Mouse (Mus musculus) ES-Bruce4 (cell line): ENCODE data around the gene 1700001P01Rik. TPM values are rescaled to one million over a fixed set of nuclear protein-coding genes. Genes with fewer than 3 reads are reported as not detected.

Experiments
- H3K27ac ChIP-seq: 2 replicates; pipeline ENCODE4 v1.5.1; 2012; ENCODE audit warnings: low read length, inconsistent platforms; ENCODE audit not compliant: insufficient read depth
- H3K27me3 ChIP-seq: 2 replicates; pipeline ENCODE4 v1.6.1; 2012; ENCODE audit warnings: mild to moderate bottlenecking, low read length, inconsistent platforms; ENCODE audit not compliant: control insufficient read depth, poor library complexity, insufficient read depth, severe bottlenecking
- H3K36me3 ChIP-seq: 2 replicates; pipeline ENCODE4 v1.6.1; 2012; ENCODE audit warnings: inconsistent platforms, mild to moderate bottlenecking, low read length, moderate library complexity; ENCODE audit not compliant: control insufficient read depth, poor library complexity, insufficient read depth, severe bottlenecking
- H3K4me1 ChIP-seq: one replicate; pipeline ENCODE4 v1.8.1; 2011; ENCODE audit warnings: low read length; ENCODE audit not compliant: control insufficient read depth, insufficient read depth
- H3K4me3 ChIP-seq: 2 replicates; pipeline ENCODE4 v1.5.1; 2011; ENCODE audit warnings: low read depth, mild to moderate bottlenecking, low read length
- H3K9ac ChIP-seq: 2 replicates; pipeline ENCODE4 v1.6.1; 2012; ENCODE audit warnings: low read depth, mild to moderate bottlenecking, inconsistent platforms; ENCODE audit not compliant: poor library complexity, severe bottlenecking
- H3K9me3 ChIP-seq: replicated peaks from 2 replicates; pipeline ENCODE4 v1.6.1; 2012; ENCODE audit warnings: mild to moderate bottlenecking, low read length, inconsistent platforms; ENCODE audit not compliant: control insufficient read depth, poor library complexity, insufficient read depth, severe bottlenecking
- CTCF ChIP-seq: IDR thresholded peaks from one replicate; pipeline ENCODE4 v1.8.1; 2011; ENCODE audit warnings: low read depth, low read length
- EP300 ChIP-seq: IDR thresholded peaks from 2 replicates; pipeline ENCODE4 v1.6.1; 2011; ENCODE audit warnings: low read depth, low read length; ENCODE audit not compliant: insufficient read depth
- POLR2A ChIP-seq: IDR thresholded peaks from one replicate; pipeline ENCODE4 v1.8.1; 2011; ENCODE audit warnings: low read length; ENCODE audit not compliant: insufficient read depth
- polyA plus RNA-seq: library from polyadenylated mRNA; stranded (reverse); fragments of >200 nt; gene quantifications from 2 replicates; pipeline ENCODE4 v1.2.4, GENCODE M21; 2011; ENCODE audit warnings: low read depth; ENCODE audit not compliant: missing spikeins, insufficient read depth, insufficient read length

1700001P01Rik gene
- polyA plus RNA-seq, 1 experiment = 0.99 TPM

DNA sequence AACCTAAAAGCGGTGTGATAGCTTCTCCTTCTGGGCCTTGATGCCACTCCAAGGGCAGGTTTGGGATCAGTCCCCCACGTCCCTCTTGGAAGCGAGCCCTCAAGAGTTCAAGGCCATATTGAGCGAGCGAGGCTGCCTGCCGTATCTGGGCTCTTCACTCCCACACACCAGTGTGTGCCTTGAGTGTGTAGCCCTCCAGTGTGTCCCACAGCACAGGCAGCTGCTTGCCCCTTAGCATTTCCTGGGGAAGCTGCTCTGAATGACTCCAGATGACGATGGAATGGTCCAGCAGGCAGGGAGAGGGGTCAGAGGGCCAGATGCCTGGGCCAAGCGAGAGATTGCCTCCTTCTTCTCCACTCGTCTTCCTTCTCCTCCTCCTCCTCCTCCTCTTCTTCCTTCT, 41.2 kb upstream of the 1700001P01Rik start:
- Histone ChIP-seq H3K36me3 (peaks cover 22% of the 10 kb centered on the region; the same call in 1 of the 2 replicates), H3K4me3 (no peak overlapping the region), H3K27ac (peak overlapping the region; percentile 55), H3K27me3 (no peaks in the 10 kb centered on the region), H3K4me1 (peaks cover 23% of the 10 kb centered on the region), H3K9ac (no peak overlapping the region), H3K9me3 (no peaks in the 10 kb centered on the region)
- TF ChIP-seq CTCF (no peak), POLR2A (no peak), EP300 (no peak)

DNA sequence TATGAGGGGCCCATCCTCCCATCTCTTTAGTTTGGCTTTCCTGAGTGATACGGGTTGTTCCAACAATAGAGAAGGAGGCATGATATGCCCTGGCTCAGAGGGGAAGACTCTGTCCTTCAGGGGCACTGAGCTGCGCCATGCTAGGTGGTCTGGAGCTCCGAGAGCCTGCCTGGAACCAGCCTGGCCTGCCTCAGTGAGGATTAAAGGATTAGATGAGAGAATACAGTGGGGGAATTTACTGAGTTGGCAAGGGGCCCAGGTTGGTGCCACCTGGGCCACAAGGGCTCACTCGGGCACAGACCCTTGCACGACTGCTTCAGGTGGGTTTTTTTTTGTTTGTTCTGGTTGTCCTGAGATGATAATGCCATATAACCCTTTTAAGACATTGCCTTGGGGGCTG, 40.5 kb upstream of the 1700001P01Rik start:
- Histone ChIP-seq H3K4me3 (no peak overlapping the region), H3K36me3 (peaks cover 18% of the 10 kb centered on the region; the same call in 1 of the 2 replicates), H3K27ac (peak overlapping the region; percentile 55), H3K9me3 (no peaks in the 10 kb centered on the region), H3K4me1 (peaks cover 25% of the 10 kb centered on the region), H3K9ac (no peak overlapping the region), H3K27me3 (no peaks in the 10 kb centered on the region)
- no peak for TF ChIP-seq CTCF
- no peak for TF ChIP-seq POLR2A
- no peak for TF ChIP-seq EP300

DNA sequence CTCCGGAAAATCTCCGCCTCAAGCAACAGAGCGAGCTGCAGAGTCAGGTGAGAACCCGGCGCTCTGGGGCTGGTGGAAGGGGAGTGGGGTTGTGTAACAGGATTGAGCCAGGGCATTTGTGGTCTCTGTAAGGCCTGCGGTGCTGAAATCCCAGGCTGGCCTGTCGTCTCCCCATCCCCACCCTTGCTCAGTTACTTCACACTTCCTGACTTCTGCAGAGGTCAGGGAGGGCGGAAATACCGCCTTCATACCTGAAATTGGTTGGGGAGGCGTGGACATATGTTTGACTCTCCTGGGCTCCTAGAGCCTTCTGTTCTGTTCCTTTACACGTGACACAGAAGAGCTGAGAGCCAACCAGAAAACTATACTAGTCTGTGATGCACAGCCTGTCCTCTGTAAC, 40.0 kb upstream of the 1700001P01Rik start:
- H3K9me3 ChIP-seq = no peaks in the 10 kb centered on the region
- peak overlapping the region; percentile 55 for H3K27ac ChIP-seq
- H3K9ac ChIP-seq = peak overlapping the region; percentile 26; the same call in 1 of the 2 replicates
- peaks cover 27% of the 10 kb centered on the region for H3K4me1 ChIP-seq
- peaks cover 14% of the 10 kb centered on the region; the same call in 1 of the 2 replicates for H3K36me3 ChIP-seq
- TF ChIP-seq POLR2A (no peak), CTCF (no peak), EP300 (0 out of 2 replicates have a peak, but pooled peaks have one; percentile 42)
- H3K4me3 ChIP-seq = no peak overlapping the region
- no peaks in the 10 kb centered on the region for H3K27me3 ChIP-seq

DNA sequence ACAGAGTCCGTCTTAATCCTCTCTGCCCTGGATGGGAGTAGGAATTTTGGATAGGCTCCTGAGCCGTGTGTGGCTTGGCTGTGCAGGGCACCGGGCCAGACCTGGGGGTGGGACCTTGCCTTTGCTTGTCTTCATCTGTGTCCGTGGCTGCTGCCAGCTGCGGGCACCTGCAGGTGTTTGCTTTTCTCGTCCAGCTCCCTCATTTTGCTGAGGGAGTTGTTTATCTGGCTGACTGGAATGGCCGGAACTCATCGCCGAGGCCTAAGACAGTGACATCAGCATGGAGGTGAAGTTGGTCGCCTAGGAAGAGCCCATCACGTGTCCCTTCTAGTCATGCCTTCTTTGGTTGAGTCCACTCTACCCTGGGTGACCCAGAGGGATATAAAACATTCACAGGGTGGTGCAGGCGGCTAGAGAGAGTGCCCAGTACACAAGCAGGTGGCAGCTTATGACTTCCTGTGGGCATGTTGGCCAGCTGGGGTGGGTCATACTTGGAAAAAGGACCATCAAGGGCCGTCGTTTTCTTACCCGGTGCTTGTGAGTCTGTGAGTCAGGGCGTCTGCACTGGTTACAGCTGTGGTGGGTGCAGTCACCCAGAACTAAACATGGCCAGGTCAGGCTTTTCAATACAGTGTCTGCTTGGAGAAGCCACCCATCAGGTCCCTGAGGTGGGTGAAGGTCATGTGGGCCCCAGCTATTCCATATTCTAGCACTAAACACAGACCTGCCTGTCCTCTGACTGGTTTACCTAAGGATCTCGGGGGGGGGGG, 38.2 kb upstream of the 1700001P01Rik start:
- Histone ChIP-seq H3K4me1 (peaks cover 33% of the 10 kb centered on the region), H3K9ac (no peak overlapping the region), H3K4me3 (no peak overlapping the region), H3K36me3 (peaks cover 14% of the 10 kb centered on the region), H3K9me3 (no peaks in the 10 kb centered on the region), H3K27me3 (no peaks in the 10 kb centered on the region), H3K27ac (0 out of 2 replicates have a peak overlapping the region, but pooled peaks have one; percentile 7)
- TF ChIP-seq POLR2A (no peak), EP300 (no peak), CTCF (no peak)

DNA sequence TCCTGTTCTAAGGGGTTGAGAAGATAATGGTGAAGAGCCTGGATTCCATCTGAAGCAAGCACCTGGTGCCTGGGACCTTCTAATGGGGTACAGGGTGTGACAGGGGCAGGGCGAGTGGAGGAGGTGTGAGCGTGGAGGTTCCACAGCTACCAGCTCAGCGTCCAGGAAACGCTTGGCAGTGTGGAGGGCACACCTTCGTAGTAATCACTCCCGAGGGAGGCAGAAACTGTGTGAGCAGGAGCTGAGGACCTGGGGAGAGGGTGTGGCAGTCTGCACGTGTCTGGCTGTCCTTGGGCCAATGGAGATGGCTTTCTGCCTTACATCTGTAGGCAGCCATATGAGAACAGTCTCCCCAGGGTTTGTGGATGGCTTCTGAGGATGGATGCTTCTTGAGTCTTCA, 37.4 kb upstream of the 1700001P01Rik start:
- Histone ChIP-seq H3K4me3 (no peak overlapping the region), H3K27me3 (no peaks in the 10 kb centered on the region), H3K36me3 (peaks cover 17% of the 10 kb centered on the region), H3K27ac (no peak overlapping the region), H3K9ac (no peak overlapping the region), H3K4me1 (peaks cover 39% of the 10 kb centered on the region), H3K9me3 (no peaks in the 10 kb centered on the region)
- TF ChIP-seq CTCF (no peak), EP300 (0 out of 2 replicates have a peak, but pooled peaks have one; percentile 61)

DNA sequence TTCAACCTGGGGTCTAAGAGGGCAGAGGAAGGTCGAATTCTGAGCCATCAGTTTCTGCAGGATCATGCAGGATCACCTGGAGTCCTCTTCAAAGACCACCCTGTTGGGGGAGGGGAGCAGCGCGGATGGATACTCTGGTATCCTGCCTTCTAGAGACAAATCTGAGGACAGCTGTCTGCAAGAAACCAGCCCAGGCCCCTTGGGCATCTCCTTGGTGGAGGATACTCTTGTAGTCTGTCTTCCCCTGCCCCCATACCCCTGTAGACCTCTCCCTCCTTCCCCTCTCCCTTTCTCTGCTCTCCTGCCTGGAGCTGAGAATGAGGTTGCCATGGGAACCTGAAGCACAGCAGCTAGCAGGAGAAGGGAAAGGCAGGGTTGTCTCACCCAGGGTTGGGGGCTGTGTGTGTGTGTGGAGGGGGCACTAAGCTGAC, 36.8 kb upstream of the 1700001P01Rik start:
- Histone ChIP-seq H3K4me3 (no peak overlapping the region), H3K36me3 (peaks cover 19% of the 10 kb centered on the region), H3K27ac (0 out of 2 replicates have a peak overlapping the region, but pooled peaks have one; percentile 16), H3K27me3 (no peaks in the 10 kb centered on the region), H3K9ac (no peak overlapping the region), H3K4me1 (peaks cover 42% of the 10 kb centered on the region), H3K9me3 (no peaks in the 10 kb centered on the region)
- TF ChIP-seq CTCF (no peak), POLR2A (no peak), EP300 (no peak)
